Mouse (Mus musculus): ENCODE measurements around the gene Kansl3. TPM values are rescaled to one million over a fixed set of nuclear protein-coding genes. Genes with fewer than 3 reads are reported as not detected.

Kansl3 gene
- polyA plus RNA-seq, 1 experiment from 2014 or later, result 36.3 TPM

DNA sequence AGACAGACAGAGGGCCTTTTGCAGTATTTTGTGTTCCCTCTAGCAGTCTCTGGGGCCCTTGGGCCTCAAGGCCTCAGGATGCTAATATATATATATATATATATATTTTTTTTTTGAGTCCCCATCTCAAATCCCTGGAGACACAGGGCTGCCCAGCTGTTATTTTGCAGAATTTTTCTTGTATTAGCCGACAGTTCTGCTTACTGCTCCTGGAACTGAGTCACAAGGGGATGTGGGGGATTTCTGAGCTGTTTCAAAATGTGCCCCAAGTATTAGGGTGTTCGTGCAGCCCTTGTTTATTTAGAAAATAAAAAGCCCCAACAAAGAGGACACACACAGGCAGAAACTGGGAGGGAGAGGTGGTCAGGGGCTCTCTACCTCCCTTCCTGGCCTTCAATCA, 69.3 kb downstream of the Kansl3 start:
- Histone ChIP-seq H3K9ac (no peak overlapping the region), H3K4me2 (replicated peaks) (no peak overlapping the region), H3K27me3 (ENCODE audit: control insufficient read depth, insufficient read depth, low read length) (no peaks in the 10 kb centered on the region), H3K9me3 (ENCODE audit: control insufficient read depth, low read length) (no peaks in the 10 kb centered on the region), H3K4me3 (replicated peaks; ENCODE audit: low read length) (no peak overlapping the region), H3K27ac (no peak overlapping the region), H3K4me1 (replicated peaks; ENCODE audit: control insufficient read depth, insufficient read depth, low read length) (peaks cover 5% of the 10 kb centered on the region; the same call in 1 of the 2 replicates), H3K36me3 (replicated peaks; ENCODE audit: control insufficient read depth, insufficient read depth) (no peaks in the 10 kb centered on the region)
- DNase-seq (ENCODE audit: low spot score) (no peak), ATAC-seq (ENCODE audit: low FRiP score) (no peak)
- WGBS, result 66% methylated on average over 2 of the region's 2 CpGs

DNA sequence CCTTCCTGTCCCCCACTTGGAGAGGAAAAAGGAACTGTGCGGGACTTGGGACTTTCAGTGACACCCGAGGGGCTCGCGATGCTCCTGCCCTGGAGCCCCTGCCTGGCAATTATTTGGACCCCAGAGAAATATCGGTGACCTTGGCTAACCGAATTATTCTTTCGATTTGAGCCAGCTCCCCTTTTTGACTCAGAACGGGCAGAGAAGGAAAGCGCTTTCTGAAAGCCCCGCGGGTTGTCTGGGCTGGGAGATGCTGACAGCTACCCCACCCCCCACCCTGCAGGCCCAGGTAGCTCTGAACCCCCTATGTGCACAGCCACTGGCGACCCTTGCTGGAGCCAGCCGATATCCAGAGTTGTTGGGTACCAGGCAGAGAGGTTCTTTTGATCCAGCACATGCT, 69.9 kb downstream of the Kansl3 start:
- Histone ChIP-seq H3K27me3 (ENCODE audit: control insufficient read depth, insufficient read depth, low read length) (no peaks in the 10 kb centered on the region), H3K4me1 (replicated peaks; ENCODE audit: control insufficient read depth, insufficient read depth, low read length) (peaks cover 5% of the 10 kb centered on the region; the same call in 1 of the 2 replicates), H3K9ac (no peak overlapping the region), H3K36me3 (replicated peaks; ENCODE audit: control insufficient read depth, insufficient read depth) (no peaks in the 10 kb centered on the region), H3K27ac (no peak overlapping the region), H3K4me3 (replicated peaks; ENCODE audit: low read length) (no peak overlapping the region), H3K4me2 (replicated peaks) (no peak overlapping the region), H3K9me3 (ENCODE audit: control insufficient read depth, low read length) (no peaks in the 10 kb centered on the region)
- 31% methylated on average over 13 of the region's 13 CpGs for WGBS
- no peak for ATAC-seq (ENCODE audit: low FRiP score)
- no peak for DNase-seq (ENCODE audit: low spot score)

DNA sequence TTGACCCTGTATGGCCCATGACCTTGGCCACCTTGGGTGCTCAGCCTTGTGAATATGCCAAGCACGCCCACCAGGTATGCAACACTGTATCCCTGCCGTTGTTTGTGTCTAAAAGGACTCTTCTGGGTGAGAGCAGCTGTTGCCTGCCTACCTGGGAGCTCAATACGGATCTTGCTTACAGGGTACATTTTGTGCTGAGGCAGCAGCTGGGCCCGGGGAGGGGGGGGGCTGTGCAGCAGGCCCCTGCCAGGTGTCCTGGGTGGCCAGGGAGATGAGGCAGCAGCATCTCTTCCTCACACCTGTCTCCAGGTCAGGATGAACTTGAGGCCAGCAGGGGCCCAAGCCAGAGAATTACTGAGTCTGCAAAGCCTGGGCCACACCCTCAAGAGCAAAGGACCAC, 70.9 kb downstream of the Kansl3 start:
- Histone ChIP-seq H3K4me3 (replicated peaks; ENCODE audit: low read length) (no peak overlapping the region), H3K4me1 (replicated peaks; ENCODE audit: control insufficient read depth, insufficient read depth, low read length) (peaks cover 3% of the 10 kb centered on the region; the same call in 1 of the 2 replicates), H3K27ac (no peak overlapping the region), H3K9ac (no peak overlapping the region), H3K9me3 (ENCODE audit: control insufficient read depth, low read length) (no peaks in the 10 kb centered on the region), H3K36me3 (replicated peaks; ENCODE audit: control insufficient read depth, insufficient read depth) (no peaks in the 10 kb centered on the region), H3K27me3 (ENCODE audit: control insufficient read depth, insufficient read depth, low read length) (no peaks in the 10 kb centered on the region), H3K4me2 (replicated peaks) (no peak overlapping the region)
- 70% methylated on average over 4 of the region's 4 CpGs for WGBS
- no peak for DNase-seq (ENCODE audit: low spot score)
- ATAC-seq (ENCODE audit: low FRiP score), result no peak

DNA sequence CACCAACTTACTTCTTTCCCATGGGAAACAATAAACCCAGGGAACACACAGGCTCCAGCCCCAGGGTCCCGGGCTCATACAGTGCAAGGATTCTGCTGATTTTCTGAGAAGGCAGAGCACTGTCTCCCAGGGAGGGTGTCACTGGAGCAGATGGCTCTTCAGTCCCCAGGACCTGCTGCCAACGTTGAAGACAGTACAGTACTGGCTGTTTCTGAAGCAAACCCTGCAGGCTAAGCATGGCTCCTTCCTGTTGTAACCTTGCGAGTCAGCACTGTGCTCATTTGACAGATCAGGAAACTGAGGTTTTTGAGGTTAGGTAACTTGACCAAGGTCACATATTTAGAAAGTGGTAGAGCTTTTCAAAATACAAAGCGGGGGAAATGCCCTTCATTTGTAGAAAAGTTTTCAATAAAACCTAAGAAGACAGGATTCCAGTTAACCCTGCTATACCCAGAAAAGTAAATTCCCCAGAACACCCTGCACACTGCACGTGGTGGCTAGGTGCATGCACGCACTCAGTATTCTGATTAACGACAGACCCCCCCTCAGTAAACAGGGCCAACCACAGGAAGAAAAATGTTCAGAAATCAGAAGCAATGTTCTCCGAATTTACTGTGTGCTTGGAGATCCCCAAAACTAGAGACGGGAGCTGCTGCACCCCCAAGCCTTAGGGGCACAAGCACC, 72.4 kb downstream of the Kansl3 start:
- DNase-seq (ENCODE audit: low spot score), result no peak

DNA sequence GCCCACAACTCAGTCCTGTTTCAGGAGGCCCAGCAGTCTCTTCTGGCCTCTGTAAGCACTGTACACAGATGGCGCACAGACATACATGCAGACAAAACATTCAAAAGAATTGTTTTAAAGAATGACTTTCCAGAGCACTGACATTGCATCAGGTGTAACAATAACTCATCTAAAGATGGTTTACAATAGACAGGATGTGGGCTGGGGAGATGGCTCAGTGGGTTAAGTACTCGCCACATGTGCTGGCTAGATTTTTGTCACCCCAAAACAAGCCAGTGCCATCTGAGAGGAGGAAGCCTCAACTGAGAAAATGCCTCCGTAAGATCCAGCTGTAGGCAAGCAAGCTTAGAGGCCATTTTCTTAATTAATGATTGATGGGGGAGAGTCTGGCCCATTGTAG, 74.6 kb downstream of the Kansl3 start:
- 88% methylated on average over 3 of the region's 3 CpGs for WGBS
- ATAC-seq (ENCODE audit: low FRiP score) (no peak), DNase-seq (ENCODE audit: low spot score) (no peak)
- Histone ChIP-seq H3K36me3 (replicated peaks; ENCODE audit: control insufficient read depth, insufficient read depth) (no peaks in the 10 kb centered on the region), H3K27me3 (ENCODE audit: control insufficient read depth, insufficient read depth, low read length) (no peaks in the 10 kb centered on the region), H3K4me2 (replicated peaks) (no peak overlapping the region), H3K9ac (no peak overlapping the region), H3K4me1 (replicated peaks; ENCODE audit: control insufficient read depth, insufficient read depth, low read length) (no peaks in the 10 kb centered on the region), H3K27ac (no peak overlapping the region), H3K4me3 (replicated peaks; ENCODE audit: low read length) (no peak overlapping the region), H3K9me3 (ENCODE audit: control insufficient read depth, low read length) (no peaks in the 10 kb centered on the region)

More for the DNA sequence above, 72.4 kb downstream of the Kansl3 start:
- Histone ChIP-seq H3K36me3 (replicated peaks; ENCODE audit: control insufficient read depth, insufficient read depth) (no peaks in the 10 kb centered on the region), H3K4me2 (replicated peaks) (no peak overlapping the region), H3K9ac (no peak overlapping the region), H3K9me3 (ENCODE audit: control insufficient read depth, low read length) (no peaks in the 10 kb centered on the region), H3K4me1 (replicated peaks; ENCODE audit: control insufficient read depth, insufficient read depth, low read length) (no peaks in the 10 kb centered on the region), H3K27me3 (ENCODE audit: control insufficient read depth, insufficient read depth, low read length) (no peaks in the 10 kb centered on the region), H3K4me3 (replicated peaks; ENCODE audit: low read length) (no peak overlapping the region), H3K27ac (no peak overlapping the region)
- WGBS, result 81% methylated on average over 9 of the region's 9 CpGs
- no peak for ATAC-seq (ENCODE audit: low FRiP score)

DNA sequence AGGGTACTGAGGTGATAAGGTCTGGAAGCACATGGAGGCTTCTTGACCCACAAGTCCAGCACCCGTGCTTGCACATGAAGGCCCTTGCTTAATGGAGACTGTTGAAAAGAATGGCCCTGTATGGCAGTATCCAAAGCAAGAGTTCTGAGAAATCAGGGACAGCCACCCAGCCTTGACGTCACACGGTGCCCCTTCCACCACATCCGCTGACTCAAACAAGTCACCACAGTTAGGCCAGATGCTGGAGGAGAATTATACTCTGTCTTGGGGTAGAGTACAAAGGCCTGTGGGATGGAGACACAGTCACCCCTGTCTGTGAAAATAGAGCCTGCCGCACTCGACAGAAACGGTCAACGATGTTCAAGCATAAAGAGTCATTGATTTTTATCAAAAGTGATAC, 75.5 kb downstream of the Kansl3 start:
- no peaks in the 10 kb centered on the region for H3K36me3 ChIP-seq (replicated peaks; ENCODE audit: control insufficient read depth, insufficient read depth)
- no peak overlapping the region for H3K4me3 ChIP-seq (replicated peaks; ENCODE audit: low read length)
- H3K4me1 ChIP-seq (replicated peaks; ENCODE audit: control insufficient read depth, insufficient read depth, low read length), result no peaks in the 10 kb centered on the region
- no peak overlapping the region for H3K4me2 ChIP-seq (replicated peaks)
- H3K9ac ChIP-seq, result no peak overlapping the region
- DNase-seq (ENCODE audit: low spot score) (no peak), ATAC-seq (ENCODE audit: low FRiP score) (no peak)
- no peaks in the 10 kb centered on the region for H3K27me3 ChIP-seq (ENCODE audit: control insufficient read depth, insufficient read depth, low read length)
- H3K9me3 ChIP-seq (ENCODE audit: control insufficient read depth, low read length), result no peaks in the 10 kb centered on the region
- H3K27ac ChIP-seq, result no peak overlapping the region
- 88% methylated on average over 8 of the region's 8 CpGs for WGBS

Small RNAs within 50 kb of the gene (microRNA-seq; reads per million reads assigned to microRNA genes)
- not detected for gene Mir6898

Other genes with a start within 250 kb of the Kansl3 start
- 59.8 and 65.4 TPM in 2 replicates for gene Uggt1, start 124.5 kb downstream of the Kansl3 start, polyA plus RNA-seq (2014; fragmentation: Nextera tagmentation; extraction: Ambion mirVana)
- gene Neurl3, start 94.5 kb downstream of the Kansl3 start, polyA plus RNA-seq (2014; fragmentation: Nextera tagmentation; extraction: Ambion mirVana), result 1.5 and 1.7 TPM in 2 replicates
- gene Arid5a, start 61.4 kb downstream of the Kansl3 start, polyA plus RNA-seq (2014; fragmentation: Nextera tagmentation; extraction: Ambion mirVana), result 4.3 and 5.8 TPM in 2 replicates
- 1.5 and 1.8 TPM in 2 replicates for gene Fer1l5, start 3.1 kb upstream of the Kansl3 start, polyA plus RNA-seq (2014; fragmentation: Nextera tagmentation; extraction: Ambion mirVana)
- 41.8 and 41.9 TPM in 2 replicates for gene Lman2l, start 76.1 kb upstream of the Kansl3 start, polyA plus RNA-seq (2014; fragmentation: Nextera tagmentation; extraction: Ambion mirVana)
- 9.2 and 10.6 TPM in 2 replicates for gene Cnnm4, start 102.4 kb upstream of the Kansl3 start, polyA plus RNA-seq (2014; fragmentation: Nextera tagmentation; extraction: Ambion mirVana)
- 6.1 and 6.8 TPM in 2 replicates for gene Cnnm3, start 142.7 kb upstream of the Kansl3 start, polyA plus RNA-seq (2014; fragmentation: Nextera tagmentation; extraction: Ambion mirVana)
- 6.9 and 10.6 TPM in 2 replicates for gene Ankrd23, start 167.7 kb upstream of the Kansl3 start, polyA plus RNA-seq (2014; fragmentation: Nextera tagmentation; extraction: Ambion mirVana)
- gene Gm42417, start 170.2 kb upstream of the Kansl3 start, polyA plus RNA-seq (2014; fragmentation: Nextera tagmentation; extraction: Ambion mirVana), result 0.23 and 1.1 TPM in 2 replicates
- 23.9 and 26.9 TPM in 2 replicates for gene Ankrd39, start 178.3 kb upstream of the Kansl3 start, polyA plus RNA-seq (2014; fragmentation: Nextera tagmentation; extraction: Ambion mirVana)
- gene Sema4c, start 189.2 kb upstream of the Kansl3 start, polyA plus RNA-seq (2014; fragmentation: Nextera tagmentation; extraction: Ambion mirVana), result 3.1 and 3.8 TPM in 2 replicates

Data from hindbrain, embryonic 14.5 days (tissue).